Mouse (Mus musculus): Measurements from ENCODE around the gene Krt25. TPM values are rescaled to one million over a fixed set of nuclear protein-coding genes. Genes with fewer than 3 reads are reported as not detected.

The Krt25 gene
- total and polyA plus RNA-seq, 3 experiments: 0.17 to 1.0 (median 0.69) TPM

GRCm38 (mm10) chr11:99333426-99333825, 10.7 kb upstream of the Krt25 start:
- no peaks in the 10 kb centered on the region for H3K79me2 ChIP-seq (replicated peaks; ENCODE audit: control insufficient read depth, extremely low read depth, insufficient read depth, poor library complexity, severe bottlenecking)
- dilution Hi-C loops (cut with MboI; ENCODE audit: extremely low pct_ligation_motif_present, extremely low pct_unique_long_range_greater_than_20kb, low sequenced_read_pairs) (no loop called here), in situ Hi-C loops (cut with MboI; ENCODE audit: low pct_ligation_motif_present, low pct_unique_long_range_greater_than_20kb, low sequenced_read_pairs) (no loop called here)
- H3K36me3 ChIP-seq (replicated peaks in 1 of 2; ENCODE audit: control insufficient read depth in 1 of 2, insufficient read depth in 1 of 2, low read length in 1 of 2): no peaks in the 10 kb centered on the region
- no peak overlapping the region for H3K4me3 ChIP-seq (replicated peaks in 1 of 3; ENCODE audit: low read depth in 2 of 3, low read length in 2 of 3, poor library complexity in 1 of 3)
- peaks cover 62% of the 10 kb centered on the region for H3K27me3 ChIP-seq (replicated peaks)
- no peak overlapping the region for H3K4me2 ChIP-seq (ENCODE audit: insufficient read depth, low read depth, poor library complexity, severe bottlenecking)
- TF ChIP-seq UBTF (IDR thresholded peaks at IDR 0.05; ENCODE audit: low read depth, low read length) (no peak), USF2 (conservative IDR thresholded peaks at IDR 0.05; ENCODE audit: low read depth, low read length) (no peak), MAX (IDR thresholded peaks at IDR 0.05; ENCODE audit: low read length) (no peak), E2F4 (IDR thresholded peaks at IDR 0.05; ENCODE audit: insufficient replicate concordance, low read depth, low read length) (no peak), JUN (IDR thresholded peaks at IDR 0.05; ENCODE audit: insufficient read depth, low read depth, low read length) (no peak), KAT2A (IDR thresholded peaks at IDR 0.05; ENCODE audit: insufficient replicate concordance, low read length) (no peak), CHD2 (IDR thresholded peaks at IDR 0.05; ENCODE audit: low read length) (no peak), ZMIZ1 (IDR thresholded peaks at IDR 0.05; ENCODE audit: low read depth, low read length) (no peak), CTCF (conservative IDR thresholded peaks at IDR 0.05 in 1 of 2, IDR thresholded peaks at IDR 0.05 in 1 of 2; ENCODE audit: low read depth in 2 of 2, low read length in 2 of 2) (no peak), ZNF384 (IDR thresholded peaks at IDR 0.05; ENCODE audit: low read depth, low read length) (no peak), MXI1 (IDR thresholded peaks at IDR 0.05; ENCODE audit: low read depth, low read length) (no peak), BHLHE40 (IDR thresholded peaks at IDR 0.05; ENCODE audit: low read depth, low read length) (no peak), POLR2AphosphoS2 (IDR thresholded peaks at IDR 0.05; ENCODE audit: low read depth, low read length) (no peak), ZC3H11A (IDR thresholded peaks at IDR 0.05; ENCODE audit: low read depth, low read length) (no peak)
- H3K9ac ChIP-seq (ENCODE audit: insufficient read depth, low read depth): no peak overlapping the region
- no peak for DNase-seq (ENCODE audit: extremely low read depth)
- no peaks in the 10 kb centered on the region for H3K4me1 ChIP-seq (ENCODE audit: control insufficient read depth in 1 of 2, insufficient read depth in 2 of 2)
- H3K27ac ChIP-seq (ENCODE audit: insufficient read depth, low read depth): no peak overlapping the region
- H3K9me3 ChIP-seq (replicated peaks; ENCODE audit: low read length): no peaks in the 10 kb centered on the region

GRCm38 (mm10) chr11:99329655-99330054, 6.9 kb upstream of the Krt25 start:
- in situ Hi-C loops (cut with MboI; ENCODE audit: low pct_ligation_motif_present, low pct_unique_long_range_greater_than_20kb, low sequenced_read_pairs): no loop called here

More at GRCm38 (mm10) chr11:99329655-99330054, 6.9 kb upstream of the Krt25 start:
- no peaks in the 10 kb centered on the region for H3K4me1 ChIP-seq (ENCODE audit: control insufficient read depth in 1 of 2, insufficient read depth in 2 of 2)
- H3K4me2 ChIP-seq (ENCODE audit: insufficient read depth, low read depth, poor library complexity, severe bottlenecking): no peak overlapping the region
- H3K27me3 ChIP-seq (replicated peaks): peaks cover 55% of the 10 kb centered on the region
- no peak for DNase-seq (ENCODE audit: extremely low read depth)
- no peak overlapping the region for H3K27ac ChIP-seq (ENCODE audit: insufficient read depth, low read depth)
- no peaks in the 10 kb centered on the region for H3K9me3 ChIP-seq (replicated peaks; ENCODE audit: low read length)
- H3K79me2 ChIP-seq (replicated peaks; ENCODE audit: control insufficient read depth, extremely low read depth, insufficient read depth, poor library complexity, severe bottlenecking): no peaks in the 10 kb centered on the region
- no peak overlapping the region for H3K9ac ChIP-seq (ENCODE audit: insufficient read depth, low read depth)
- dilution Hi-C loops (cut with MboI; ENCODE audit: extremely low pct_ligation_motif_present, extremely low pct_unique_long_range_greater_than_20kb, low sequenced_read_pairs): no loop called here
- no peak for TF ChIP-seq ZNF384 (IDR thresholded peaks at IDR 0.05; ENCODE audit: low read depth, low read length)
- TF ChIP-seq BHLHE40 (IDR thresholded peaks at IDR 0.05; ENCODE audit: low read depth, low read length): no peak
- no peak for TF ChIP-seq PAX5 (IDR thresholded peaks at IDR 0.05; ENCODE audit: low read length)
- no peak for TF ChIP-seq ELF1 (IDR thresholded peaks at IDR 0.05; ENCODE audit: low read depth, low read length)
- no peak for TF ChIP-seq MXI1 (IDR thresholded peaks at IDR 0.05; ENCODE audit: low read depth, low read length)
- TF ChIP-seq UBTF (IDR thresholded peaks at IDR 0.05; ENCODE audit: low read depth, low read length): no peak
- TF ChIP-seq GABPA (IDR thresholded peaks at IDR 0.05; ENCODE audit: insufficient replicate concordance, low read depth, low read length): no peak
- no peak for TF ChIP-seq SIN3A (IDR thresholded peaks at IDR 0.05; ENCODE audit: low read length)
- no peak for TF ChIP-seq NELFE (IDR thresholded peaks at IDR 0.05; ENCODE audit: low read depth, low read length)
- TF ChIP-seq MYC (IDR thresholded peaks at IDR 0.05; ENCODE audit: low read depth, low read length): no peak
- no peak for TF ChIP-seq ZMIZ1 (IDR thresholded peaks at IDR 0.05; ENCODE audit: low read depth, low read length)
- no peak for TF ChIP-seq ZKSCAN1 (IDR thresholded peaks at IDR 0.05; ENCODE audit: borderline replicate concordance, low read depth, low read length)
- no peak for TF ChIP-seq KAT2A (IDR thresholded peaks at IDR 0.05; ENCODE audit: insufficient replicate concordance, low read length)
- TF ChIP-seq E2F4 (IDR thresholded peaks at IDR 0.05; ENCODE audit: insufficient replicate concordance, low read depth, low read length): no peak
- no peak overlapping the region for H3K4me3 ChIP-seq (replicated peaks in 1 of 3; ENCODE audit: low read depth in 2 of 3, low read length in 2 of 3, poor library complexity in 1 of 3)
- no peaks in the 10 kb centered on the region for H3K36me3 ChIP-seq (replicated peaks in 1 of 2; ENCODE audit: control insufficient read depth in 1 of 2, insufficient read depth in 1 of 2, low read length in 1 of 2)

Measured in CH12.LX (cell line).